Mouse (Mus musculus): ENCODE data around the gene Qrfp.

GRCm38 (mm10) chr2:31811086-31811958 lies 942 bp upstream of the Qrfp start:
- TF ChIP-seq GATA1 (IDR thresholded peaks at IDR 0.05; ENCODE audit: borderline replicate concordance, low read length) (no peak), FLI1 (IDR thresholded peaks at IDR 0.05; ENCODE audit: low read length) (no peak)
